Mouse (Mus musculus) thymus, adult 2 months (tissue): ENCODE data around the gene Hsd17b1.

ENCODE experiments used
- CTCF ChIP-seq: fragments of 200-500 bp; IDR thresholded peaks from 2 replicates; pipeline ENCODE4 v1.5.1; 2012; ENCODE audit warnings: mild to moderate bottlenecking, control low read depth, low read length, moderate library complexity, borderline replicate concordance; ENCODE audit not compliant: control insufficient read depth, poor library complexity, insufficient read depth; ENCODE audit errors: extremely low read depth
- POLR2A ChIP-seq: fragments of 200-500 bp; IDR thresholded peaks from 2 replicates; pipeline ENCODE4 v1.6.1; 2012; ENCODE audit warnings: mild to moderate bottlenecking, low read length, control low read depth, moderate library complexity; ENCODE audit not compliant: control insufficient read depth, poor library complexity, insufficient read depth; ENCODE audit errors: extremely low read depth

DNA sequence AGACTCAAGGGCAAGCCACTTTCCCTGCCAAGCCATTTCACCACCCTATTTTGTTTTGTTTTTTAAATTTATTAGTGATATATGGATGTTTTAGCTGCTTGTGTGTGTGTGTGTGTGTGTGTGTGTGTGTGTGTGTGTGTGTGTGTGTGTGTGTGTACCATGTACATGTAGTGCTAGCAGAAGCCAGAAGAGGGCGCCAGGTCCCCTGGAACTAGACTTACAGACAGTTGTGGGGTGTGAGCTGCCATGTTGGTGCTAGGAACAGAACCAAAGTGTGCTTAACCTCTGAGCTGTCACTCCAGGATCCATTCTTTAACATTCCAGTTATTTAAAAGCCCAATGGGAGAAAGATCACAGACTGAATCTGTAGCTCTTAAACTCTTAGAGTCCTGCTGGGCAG is 48.9 kb downstream of the Hsd17b1 start:
- no peak for TF ChIP-seq CTCF
- TF ChIP-seq POLR2A: no peak
